Mouse (Mus musculus) ES-Bruce4 (cell line): ENCODE measurements at regions not wholly inside any gene's neighbourhood (a gene's known extent, or its start where the extent isn't known, plus 50 kb on each side); places are given as distances from the start of the nearest gene placed in this dataset.

Experiments used
- H3K27ac ChIP-seq: 2 replicates; pipeline ENCODE4 v1.5.1; 2012; ENCODE audit warnings: low read length, inconsistent platforms; ENCODE audit not compliant: insufficient read depth
- H3K27me3 ChIP-seq: 2 replicates; pipeline ENCODE4 v1.6.1; 2012; ENCODE audit warnings: mild to moderate bottlenecking, low read length, inconsistent platforms; ENCODE audit not compliant: control insufficient read depth, poor library complexity, insufficient read depth, severe bottlenecking
- H3K36me3 ChIP-seq: 2 replicates; pipeline ENCODE4 v1.6.1; 2012; ENCODE audit warnings: inconsistent platforms, mild to moderate bottlenecking, low read length, moderate library complexity; ENCODE audit not compliant: control insufficient read depth, poor library complexity, insufficient read depth, severe bottlenecking
- H3K4me1 ChIP-seq: one replicate; pipeline ENCODE4 v1.8.1; 2011; ENCODE audit warnings: low read length; ENCODE audit not compliant: control insufficient read depth, insufficient read depth
- H3K4me3 ChIP-seq: 2 replicates; pipeline ENCODE4 v1.5.1; 2011; ENCODE audit warnings: low read depth, mild to moderate bottlenecking, low read length
- H3K9ac ChIP-seq: 2 replicates; pipeline ENCODE4 v1.6.1; 2012; ENCODE audit warnings: low read depth, mild to moderate bottlenecking, inconsistent platforms; ENCODE audit not compliant: poor library complexity, severe bottlenecking
- H3K9me3 ChIP-seq: replicated peaks from 2 replicates; pipeline ENCODE4 v1.6.1; 2012; ENCODE audit warnings: mild to moderate bottlenecking, low read length, inconsistent platforms; ENCODE audit not compliant: control insufficient read depth, poor library complexity, insufficient read depth, severe bottlenecking
- CTCF ChIP-seq: IDR thresholded peaks from one replicate; pipeline ENCODE4 v1.8.1; 2011; ENCODE audit warnings: low read depth, low read length
- EP300 ChIP-seq: IDR thresholded peaks from 2 replicates; pipeline ENCODE4 v1.6.1; 2011; ENCODE audit warnings: low read depth, low read length; ENCODE audit not compliant: insufficient read depth
- POLR2A ChIP-seq: IDR thresholded peaks from one replicate; pipeline ENCODE4 v1.8.1; 2011; ENCODE audit warnings: low read length; ENCODE audit not compliant: insufficient read depth

GRCm38 (mm10) chr13:59892961-59893360 lies 70.0 kb upstream of the Tut7 start:
- no peaks in the 10 kb centered on the region; the same call in 1 of the 2 replicates for H3K27me3 ChIP-seq
- TF ChIP-seq POLR2A (no peak), EP300 (no peak), CTCF (no peak)
- no peaks in the 10 kb centered on the region for H3K4me1 ChIP-seq
- no peaks in the 10 kb centered on the region for H3K9me3 ChIP-seq
- no peak overlapping the region for H3K27ac ChIP-seq
- no peak overlapping the region for H3K9ac ChIP-seq
- H3K4me3 ChIP-seq = no peak overlapping the region
- H3K36me3 ChIP-seq = no peaks in the 10 kb centered on the region

GRCm38 (mm10) chr13:59892340-59892739 lies 69.4 kb upstream of the Tut7 start:
- Histone ChIP-seq H3K9me3 (no peaks in the 10 kb centered on the region), H3K27me3 (no peaks in the 10 kb centered on the region; the same call in 1 of the 2 replicates), H3K36me3 (no peaks in the 10 kb centered on the region), H3K27ac (no peak overlapping the region), H3K9ac (no peak overlapping the region), H3K4me3 (no peak overlapping the region), H3K4me1 (no peaks in the 10 kb centered on the region)
- TF ChIP-seq EP300 = no peak
- TF ChIP-seq POLR2A = no peak
- TF ChIP-seq CTCF = no peak

- Histone ChIP-seq H3K36me3 (no peaks in the 10 kb centered on the region), H3K27ac (no peak overlapping the region), H3K9ac (no peak overlapping the region), H3K4me3 (no peak overlapping the region), H3K9me3 (no peaks in the 10 kb centered on the region), H3K27me3 (no peaks in the 10 kb centered on the region; the same call in 1 of the 2 replicates), H3K4me1 (no peaks in the 10 kb centered on the region)
- no peak for TF ChIP-seq EP300
- TF ChIP-seq POLR2A = no peak
- TF ChIP-seq CTCF = no peak
Measured at GRCm38 (mm10) chr13:59891737-59892136, 68.8 kb upstream of the Tut7 start.

GRCm38 (mm10) chr13:59889468-59890117 lies 66.6 kb upstream of the Tut7 start:
- no peak overlapping the region for H3K9ac ChIP-seq
- no peaks in the 10 kb centered on the region for H3K9me3 ChIP-seq
- H3K27ac ChIP-seq = no peak overlapping the region
- TF ChIP-seq EP300 = no peak
- TF ChIP-seq POLR2A = no peak
- TF ChIP-seq CTCF = no peak
- H3K4me3 ChIP-seq = no peak overlapping the region
- no peaks in the 10 kb centered on the region for H3K4me1 ChIP-seq
- no peaks in the 10 kb centered on the region; the same call in 1 of the 2 replicates for H3K27me3 ChIP-seq
- no peaks in the 10 kb centered on the region for H3K36me3 ChIP-seq

GRCm38 (mm10) chr13:59888038-59889016 lies 65.4 kb upstream of the Tut7 start:
- Histone ChIP-seq H3K27ac (no peak overlapping the region), H3K9me3 (no peaks in the 10 kb centered on the region), H3K4me1 (no peaks in the 10 kb centered on the region), H3K4me3 (no peak overlapping the region), H3K27me3 (no peaks in the 10 kb centered on the region; the same call in 1 of the 2 replicates), H3K36me3 (no peaks in the 10 kb centered on the region), H3K9ac (no peak overlapping the region)
- TF ChIP-seq CTCF = no peak
- TF ChIP-seq POLR2A = no peak
- TF ChIP-seq EP300 = no peak
